Mouse (Mus musculus) ES-Bruce4 (cell line): ENCODE results near the gene Palm2. TPM values are rescaled to one million over a fixed set of nuclear protein-coding genes. Genes with fewer than 3 reads are reported as not detected.

ENCODE experiments used
- H3K27ac ChIP-seq: 2 replicates; pipeline ENCODE4 v1.5.1; 2012; ENCODE audit warnings: low read length, inconsistent platforms; ENCODE audit not compliant: insufficient read depth
- H3K27me3 ChIP-seq: 2 replicates; pipeline ENCODE4 v1.6.1; 2012; ENCODE audit warnings: mild to moderate bottlenecking, low read length, inconsistent platforms; ENCODE audit not compliant: control insufficient read depth, poor library complexity, insufficient read depth, severe bottlenecking
- H3K36me3 ChIP-seq: 2 replicates; pipeline ENCODE4 v1.6.1; 2012; ENCODE audit warnings: inconsistent platforms, mild to moderate bottlenecking, low read length, moderate library complexity; ENCODE audit not compliant: control insufficient read depth, poor library complexity, insufficient read depth, severe bottlenecking
- H3K4me1 ChIP-seq: one replicate; pipeline ENCODE4 v1.8.1; 2011; ENCODE audit warnings: low read length; ENCODE audit not compliant: control insufficient read depth, insufficient read depth
- H3K4me3 ChIP-seq: 2 replicates; pipeline ENCODE4 v1.5.1; 2011; ENCODE audit warnings: low read depth, mild to moderate bottlenecking, low read length
- H3K9ac ChIP-seq: 2 replicates; pipeline ENCODE4 v1.6.1; 2012; ENCODE audit warnings: low read depth, mild to moderate bottlenecking, inconsistent platforms; ENCODE audit not compliant: poor library complexity, severe bottlenecking
- H3K9me3 ChIP-seq: replicated peaks from 2 replicates; pipeline ENCODE4 v1.6.1; 2012; ENCODE audit warnings: mild to moderate bottlenecking, low read length, inconsistent platforms; ENCODE audit not compliant: control insufficient read depth, poor library complexity, insufficient read depth, severe bottlenecking
- CTCF ChIP-seq: IDR thresholded peaks from one replicate; pipeline ENCODE4 v1.8.1; 2011; ENCODE audit warnings: low read depth, low read length
- EP300 ChIP-seq: IDR thresholded peaks from 2 replicates; pipeline ENCODE4 v1.6.1; 2011; ENCODE audit warnings: low read depth, low read length; ENCODE audit not compliant: insufficient read depth
- POLR2A ChIP-seq: IDR thresholded peaks from one replicate; pipeline ENCODE4 v1.8.1; 2011; ENCODE audit warnings: low read length; ENCODE audit not compliant: insufficient read depth
- polyA plus RNA-seq: library from polyadenylated mRNA; stranded (reverse); fragments of >200 nt; gene quantifications from 2 replicates; pipeline ENCODE4 v1.2.4, GENCODE M21; 2011; ENCODE audit warnings: low read depth; ENCODE audit not compliant: missing spikeins, insufficient read depth, insufficient read length

Palm2 gene
- polyA plus RNA-seq, 1 experiment = 3.4 TPM

DNA sequence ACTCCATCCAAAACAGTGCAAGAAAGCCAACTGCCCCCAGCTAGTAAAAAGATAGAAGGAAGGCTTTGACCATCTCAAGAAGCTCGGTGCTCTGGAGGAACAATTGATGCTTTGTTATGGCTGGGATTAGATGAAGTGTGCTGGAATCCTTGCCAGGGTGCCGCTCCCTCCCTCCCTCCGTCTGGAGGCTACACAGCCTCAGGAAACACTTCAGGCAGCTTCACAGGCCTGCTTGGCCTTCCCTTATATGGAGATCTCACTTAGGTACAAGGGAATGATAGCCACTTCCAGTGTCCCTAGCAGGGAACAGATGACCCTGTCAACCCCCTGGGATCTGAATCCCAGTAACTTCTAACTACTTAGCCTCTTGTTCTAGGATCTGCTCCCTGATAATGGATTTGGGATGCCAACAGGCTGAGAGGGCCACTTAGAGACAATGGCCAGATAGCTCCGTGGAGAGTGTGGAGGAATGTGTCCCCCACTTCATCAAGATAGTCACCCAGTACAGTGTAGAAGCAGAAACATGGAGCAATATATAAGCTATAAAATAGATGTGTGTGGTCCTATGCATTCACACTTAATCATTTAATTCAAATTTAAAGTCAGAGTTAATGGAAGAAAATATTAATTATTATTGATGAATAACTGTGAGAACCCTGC, 104.1 kb downstream of the Palm2 start:
- no peaks in the 10 kb centered on the region for H3K36me3 ChIP-seq
- H3K9ac ChIP-seq = no peak overlapping the region
- no peaks in the 10 kb centered on the region for H3K9me3 ChIP-seq
- no peaks in the 10 kb centered on the region for H3K4me1 ChIP-seq
- no peak overlapping the region for H3K27ac ChIP-seq
- no peaks in the 10 kb centered on the region for H3K27me3 ChIP-seq
- no peak overlapping the region for H3K4me3 ChIP-seq
- TF ChIP-seq EP300 (0 out of 2 replicates have a peak, but pooled peaks have one; percentile 28), CTCF (no peak)

DNA sequence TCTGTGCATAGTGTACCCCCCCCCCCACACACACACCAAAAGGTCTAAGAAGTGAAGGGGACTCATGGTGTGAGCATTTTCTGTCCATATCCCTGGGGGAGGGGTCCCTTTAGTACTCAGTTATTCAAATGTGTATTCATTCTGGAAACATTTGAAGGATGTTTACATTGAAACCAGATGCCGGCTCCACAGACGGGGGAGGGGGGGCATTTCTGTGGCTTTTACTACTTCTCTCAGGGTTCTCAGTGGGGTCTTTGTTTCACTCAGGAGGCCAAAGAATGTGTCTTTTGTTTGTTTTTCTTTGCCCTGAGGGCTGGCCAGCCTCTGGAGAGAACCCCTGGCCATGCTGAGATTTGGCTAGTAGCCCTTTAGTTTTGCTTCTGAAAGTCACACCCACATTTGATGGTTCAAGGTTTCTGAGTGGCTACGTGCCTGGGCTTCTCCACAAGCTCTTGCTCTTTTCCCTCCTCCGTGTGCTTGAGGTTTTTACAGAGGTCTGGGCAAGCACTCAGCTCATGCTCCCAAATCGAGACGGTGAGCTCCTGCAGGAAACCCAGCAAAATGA, 109.7 kb downstream of the Palm2 start:
- H3K27ac ChIP-seq = no peak overlapping the region
- no peaks in the 10 kb centered on the region for H3K36me3 ChIP-seq
- no peaks in the 10 kb centered on the region for H3K9me3 ChIP-seq
- TF ChIP-seq CTCF (no peak), EP300 (0 out of 2 replicates have a peak, but pooled peaks have one; percentile 28), POLR2A (no peak)
- no peaks in the 10 kb centered on the region for H3K4me1 ChIP-seq
- no peaks in the 10 kb centered on the region for H3K27me3 ChIP-seq
- H3K9ac ChIP-seq = no peak overlapping the region
- H3K4me3 ChIP-seq = no peak overlapping the region

DNA sequence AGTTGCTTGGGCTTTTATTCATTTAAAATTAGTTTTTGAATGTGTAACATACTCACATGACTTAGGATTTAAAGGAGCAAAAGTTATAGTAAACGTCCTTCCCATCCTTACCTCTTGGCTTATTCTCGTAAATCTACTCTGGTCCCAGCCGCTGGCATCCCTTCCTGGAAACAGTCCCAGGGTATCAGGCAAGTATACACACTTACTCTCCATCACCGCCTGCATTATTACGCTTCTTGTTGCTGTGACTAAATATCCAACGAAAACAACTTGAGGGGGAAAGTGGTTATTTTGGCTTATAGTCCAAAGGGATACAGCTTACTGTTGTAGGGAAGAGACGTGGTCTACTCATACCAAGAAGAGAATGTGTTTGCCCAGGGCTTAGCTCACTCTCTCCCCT, 113.7 kb downstream of the Palm2 start:
- no peak overlapping the region for H3K4me3 ChIP-seq
- no peak overlapping the region for H3K9ac ChIP-seq
- no peaks in the 10 kb centered on the region for H3K36me3 ChIP-seq
- no peak overlapping the region for H3K27ac ChIP-seq
- H3K9me3 ChIP-seq = no peaks in the 10 kb centered on the region
- no peak for TF ChIP-seq POLR2A
- no peak for TF ChIP-seq CTCF
- no peaks in the 10 kb centered on the region for H3K27me3 ChIP-seq
- no peaks in the 10 kb centered on the region for H3K4me1 ChIP-seq

GRCm38 (mm10) chr4:57550216-57550615, 116.2 kb downstream of the Palm2 start:
- no peak for TF ChIP-seq EP300
- TF ChIP-seq POLR2A = no peak
- TF ChIP-seq CTCF = no peak
- no peaks in the 10 kb centered on the region for H3K9me3 ChIP-seq
- H3K36me3 ChIP-seq = no peaks in the 10 kb centered on the region
- H3K4me3 ChIP-seq = no peak overlapping the region
- H3K27ac ChIP-seq = no peak overlapping the region
- no peaks in the 10 kb centered on the region for H3K27me3 ChIP-seq
- H3K9ac ChIP-seq = no peak overlapping the region
- no peaks in the 10 kb centered on the region for H3K4me1 ChIP-seq

DNA sequence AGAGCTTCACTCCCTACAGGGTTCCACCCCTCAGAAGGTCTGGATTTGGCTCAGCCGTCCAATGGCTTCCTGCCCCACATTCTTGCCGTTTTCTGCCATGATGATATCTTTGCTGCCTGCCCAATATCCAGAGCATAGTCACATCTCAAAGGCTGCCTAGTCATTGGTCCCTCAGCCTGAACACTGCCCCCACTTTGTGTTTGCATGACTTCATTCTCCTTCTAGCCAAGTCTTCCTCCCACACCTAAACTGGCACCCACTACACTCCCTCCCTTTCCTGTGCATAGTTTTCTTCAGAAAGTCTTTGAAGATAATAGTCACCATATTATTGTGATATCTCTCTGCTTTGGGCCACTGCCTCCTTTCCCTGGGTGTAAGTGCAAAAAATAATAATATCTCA, 123.1 kb downstream of the Palm2 start:
- Histone ChIP-seq H3K27ac (no peak overlapping the region), H3K4me1 (no peaks in the 10 kb centered on the region)
- TF ChIP-seq CTCF = no peak
- TF ChIP-seq POLR2A = no peak
- no peak for TF ChIP-seq EP300

DNA sequence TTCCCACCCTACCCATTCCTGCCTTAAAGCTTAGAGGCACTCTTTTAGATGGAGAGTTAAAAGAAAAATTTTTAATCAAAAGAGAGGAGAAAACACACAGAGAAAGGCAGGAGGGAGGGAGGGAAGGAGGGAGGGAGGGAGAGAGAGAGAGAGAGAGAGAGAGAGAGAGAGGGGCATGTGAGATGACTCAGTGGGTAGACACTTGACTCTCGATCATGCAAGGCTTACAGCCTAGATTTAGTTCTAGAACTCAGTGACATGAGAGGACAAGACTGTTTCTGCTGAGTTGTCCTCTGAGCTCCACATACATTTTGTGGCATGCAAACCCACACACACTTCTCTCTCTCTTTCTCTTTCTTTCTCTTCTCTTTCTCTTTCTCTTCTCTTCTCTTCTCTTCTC, 125.4 kb downstream of the Palm2 start:
- no peak for TF ChIP-seq CTCF
- no peak for TF ChIP-seq POLR2A
- no peak for TF ChIP-seq EP300
- Histone ChIP-seq H3K27ac (no peak overlapping the region), H3K9me3 (no peaks in the 10 kb centered on the region), H3K4me1 (no peaks in the 10 kb centered on the region), H3K4me3 (no peak overlapping the region), H3K9ac (no peak overlapping the region), H3K36me3 (no peaks in the 10 kb centered on the region), H3K27me3 (peaks cover 1% of the 10 kb centered on the region; the same call in 1 of the 2 replicates)

More for the DNA sequence above, 123.1 kb downstream of the Palm2 start:
- no peaks in the 10 kb centered on the region for H3K36me3 ChIP-seq
- no peak overlapping the region for H3K4me3 ChIP-seq
- H3K9ac ChIP-seq = no peak overlapping the region
- 0 out of 2 replicates have a peak, but pooled peaks cover 1% of the 10 kb centered on the region for H3K27me3 ChIP-seq
- H3K9me3 ChIP-seq = no peaks in the 10 kb centered on the region
